Mouse (Mus musculus) E14TG2a.4 (cell line): ENCODE measurements around the gene Cttnbp2nl.

Source experiments
- CTCF ChIP-seq: conservative IDR thresholded peaks from 2 replicates; pipeline ENCODE4 v1.5.1; 2014; ENCODE audit warnings: low read length
- NANOG ChIP-seq: IDR thresholded peaks from 2 replicates; pipeline ENCODE4 v1.6.1; 2014; ENCODE audit warnings: borderline replicate concordance, low read length, mixed read lengths

DNA sequence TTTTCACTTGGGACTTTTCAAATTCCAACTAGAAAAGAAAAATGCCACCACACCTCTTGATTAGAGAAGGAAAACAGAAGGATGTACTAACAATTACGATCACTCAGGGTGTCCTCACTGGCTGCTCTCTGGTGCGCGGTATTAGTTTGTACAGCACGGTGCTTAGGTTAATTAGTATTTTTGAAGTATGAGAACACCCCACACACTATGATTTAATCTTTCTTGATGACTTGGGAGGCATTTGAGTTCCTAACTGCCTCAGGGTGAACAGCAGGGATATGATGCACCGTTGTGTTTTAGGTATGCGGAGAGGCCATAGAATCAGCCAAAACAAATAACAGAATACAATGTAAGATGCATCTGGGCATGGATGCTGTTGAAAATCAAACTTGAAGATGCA, 46.8 kb downstream of the Cttnbp2nl start:
- TF ChIP-seq CTCF = no peak
- no peak for TF ChIP-seq NANOG
